Mouse (Mus musculus): Measurements from ENCODE around the gene Slc22a22. TPM values are rescaled to one million over a fixed set of nuclear protein-coding genes. Genes with fewer than 3 reads are reported as not detected.
"Not testable (repeated sequence)": the region's sequence is repeated elsewhere in the genome, so short reads cannot be mapped to it uniquely, and the experiment has no call there.

Slc22a22 gene
- total RNA-seq, 4 experiments from 2014 or later, result not detected

DNA sequence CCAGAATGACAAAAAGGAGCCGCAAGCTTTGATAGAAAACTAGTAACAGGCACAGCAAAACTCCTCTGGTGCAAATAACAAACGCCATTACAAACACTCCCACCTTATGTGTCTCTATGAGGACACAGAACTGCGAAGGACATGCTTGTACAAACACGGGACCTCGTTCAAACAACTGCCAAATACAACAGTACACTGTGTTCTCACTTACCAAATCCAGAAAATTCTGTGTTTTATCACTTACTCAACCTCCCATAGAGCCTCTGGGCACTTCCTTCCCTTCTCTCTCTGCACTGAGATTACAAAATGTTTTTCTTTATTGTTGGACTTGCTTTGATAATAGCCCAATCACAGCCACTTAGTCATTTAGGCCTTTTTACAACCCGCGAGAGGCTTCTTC lies 97.0 kb downstream of the Slc22a22 start:
- DNase-seq (ENCODE audit: low spot score in 2 of 2), result no peak

DNA sequence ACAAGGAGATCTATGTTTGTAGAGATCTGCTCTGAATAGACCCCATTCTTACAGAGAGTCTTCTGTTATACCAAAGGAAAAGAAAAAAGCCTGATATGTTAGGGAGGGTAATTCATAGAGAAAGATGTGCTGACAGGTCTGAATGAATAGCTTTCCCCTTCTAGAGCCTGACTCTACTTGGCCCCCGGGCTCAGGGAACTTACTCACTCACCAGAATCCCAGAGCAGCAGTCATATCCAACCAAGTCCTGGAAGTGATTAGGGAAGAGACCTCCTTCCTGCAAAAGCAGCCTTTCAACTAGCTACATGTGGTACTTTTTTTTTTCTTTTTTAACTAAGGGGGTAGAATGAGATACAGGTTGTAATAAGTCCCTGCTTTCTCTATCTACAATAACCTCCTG lies 111.0 kb downstream of the Slc22a22 start:
- no peak for DNase-seq (ENCODE audit: low spot score in 2 of 2)

DNA sequence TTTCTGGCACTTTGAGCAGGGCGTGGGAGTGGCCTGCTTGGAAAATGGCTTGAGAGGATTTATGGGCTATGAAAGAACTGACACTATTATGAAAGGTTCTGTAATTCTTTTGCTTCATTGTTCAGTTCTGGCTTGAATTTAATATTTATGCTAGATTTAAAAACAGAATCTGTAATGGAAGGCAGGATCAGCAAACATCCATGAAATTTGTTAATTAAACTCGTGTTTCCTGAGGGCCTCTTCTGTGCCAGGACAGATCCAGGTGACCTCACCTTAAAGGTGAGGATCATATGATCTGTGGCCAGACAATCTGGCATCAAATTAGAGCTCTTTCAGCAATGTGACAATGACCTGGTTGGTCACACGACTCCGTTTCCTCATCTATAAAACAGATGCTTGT lies 122.1 kb downstream of the Slc22a22 start:
- no peak for DNase-seq (ENCODE audit: low spot score in 2 of 2)

DNA sequence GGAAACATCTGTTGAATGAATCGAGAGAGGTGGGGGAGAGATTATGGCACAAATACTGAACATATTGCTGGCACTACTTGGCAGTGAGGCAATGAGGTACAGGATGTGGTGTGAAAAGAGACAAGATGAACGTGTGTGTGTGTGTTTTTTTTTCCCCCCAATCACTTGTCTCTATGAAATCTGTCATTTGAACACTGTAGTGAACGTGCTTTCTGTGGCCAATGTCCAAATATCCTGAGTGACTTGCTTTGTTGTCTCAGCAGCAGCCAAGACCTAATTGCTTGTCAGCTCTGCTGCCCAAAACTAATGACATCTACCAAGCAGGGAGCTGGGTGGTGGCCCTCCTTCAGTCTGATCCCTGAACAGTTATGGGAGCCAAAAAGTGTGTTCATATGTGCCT lies 136.9 kb downstream of the Slc22a22 start:
- no peak for DNase-seq (ENCODE audit: low spot score in 2 of 2)

DNA sequence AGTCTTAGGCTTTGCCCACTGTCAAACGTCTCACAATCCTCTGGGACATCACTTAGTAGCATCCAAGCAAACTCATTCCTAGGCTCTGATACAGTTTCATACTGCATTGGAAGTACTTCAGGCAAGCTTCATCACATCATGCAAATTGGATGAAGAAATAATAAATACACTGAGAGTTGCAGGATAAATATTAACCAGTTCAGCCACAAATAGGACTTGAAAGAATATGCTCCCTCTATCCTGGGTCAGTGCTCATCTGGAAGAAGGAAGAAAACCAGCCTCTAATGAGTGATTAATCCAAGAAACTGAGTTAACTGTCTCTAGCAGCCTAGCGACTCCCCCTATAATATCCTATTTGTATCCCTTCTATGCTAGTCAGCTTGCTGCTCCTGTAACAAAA lies 146.1 kb downstream of the Slc22a22 start:
- no peak for DNase-seq (ENCODE audit: low spot score in 2 of 2)

DNA sequence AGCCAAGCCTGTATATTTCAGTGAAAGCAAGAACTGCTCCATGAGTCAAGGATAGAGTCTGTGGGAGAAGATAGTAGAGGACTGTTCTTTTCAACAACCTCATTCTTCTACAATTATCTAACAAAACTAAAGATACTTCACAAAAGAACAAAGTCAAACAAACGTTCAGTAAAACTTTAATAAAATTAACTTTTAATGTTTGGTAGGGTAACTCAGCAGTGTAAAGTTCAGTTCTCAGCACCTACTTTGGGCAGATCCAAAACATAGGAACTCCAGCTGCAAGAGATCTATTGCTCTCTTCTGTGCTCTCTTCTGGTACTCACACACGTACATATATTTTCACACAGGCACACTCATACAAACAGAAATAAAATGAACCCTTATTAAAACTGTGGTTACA lies 159.4 kb downstream of the Slc22a22 start:
- no peak for DNase-seq (ENCODE audit: low spot score in 2 of 2)

DNA sequence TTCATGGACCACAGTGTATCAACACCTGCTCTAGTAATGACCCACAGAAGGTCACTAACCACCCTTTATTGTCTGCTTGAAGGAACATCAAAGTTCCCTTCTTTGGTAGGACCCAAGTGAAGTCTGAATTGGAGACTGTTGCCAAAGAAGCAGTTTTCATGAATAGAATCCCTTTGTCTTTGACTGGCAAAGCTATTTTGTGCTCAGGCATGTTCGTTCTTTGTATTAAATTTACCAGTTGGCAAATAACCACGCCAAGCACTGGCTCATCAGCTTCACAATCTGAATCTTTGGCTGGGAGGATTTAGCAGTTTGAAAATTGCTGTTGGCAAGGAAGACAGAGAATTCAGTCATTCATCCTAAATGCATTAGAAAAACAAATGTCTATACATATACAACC lies 160.9 kb downstream of the Slc22a22 start:
- no peak for DNase-seq (ENCODE audit: low spot score in 2 of 2)

DNA sequence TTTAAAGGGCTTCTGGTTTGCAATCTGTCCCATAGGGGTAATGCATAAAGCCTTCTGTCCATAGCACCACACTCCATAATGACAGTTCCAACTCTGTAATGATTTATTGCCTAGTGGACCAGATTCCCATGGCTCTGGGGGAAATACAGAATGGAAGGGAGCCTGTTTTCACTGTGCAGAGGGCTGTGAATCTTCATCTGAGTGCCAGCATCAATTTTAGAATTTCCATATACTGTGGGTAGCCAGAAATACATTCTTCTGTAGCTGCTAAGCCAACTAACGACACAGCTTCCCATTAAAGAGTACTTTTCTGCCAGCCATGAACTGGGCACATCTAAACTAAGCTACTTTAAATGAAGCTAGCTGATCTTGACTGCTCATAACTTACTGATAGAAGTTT lies 174.7 kb downstream of the Slc22a22 start:
- DNase-seq (ENCODE audit: low spot score in 2 of 2), result no peak

DNA sequence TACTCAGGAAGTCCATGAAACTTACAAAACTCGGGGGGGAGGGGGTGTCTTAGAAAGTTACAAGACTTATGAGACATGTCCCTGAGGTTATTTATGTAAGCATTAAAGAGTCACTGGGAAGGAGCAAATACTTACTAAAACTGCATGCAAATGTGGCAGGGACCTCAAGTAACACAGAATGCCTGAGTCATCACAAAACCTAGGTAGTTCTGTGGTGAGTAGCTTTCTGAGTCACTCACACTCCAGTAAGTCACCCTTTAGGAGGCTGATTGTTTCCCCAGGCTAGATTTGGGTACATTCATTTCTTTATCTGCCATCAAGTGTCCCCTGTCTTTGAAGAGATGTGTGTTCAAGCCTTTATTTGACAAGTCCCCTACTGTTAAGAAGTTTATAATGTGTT lies 198.9 kb downstream of the Slc22a22 start:
- DNase-seq (ENCODE audit: low spot score in 2 of 2), result no peak

DNA sequence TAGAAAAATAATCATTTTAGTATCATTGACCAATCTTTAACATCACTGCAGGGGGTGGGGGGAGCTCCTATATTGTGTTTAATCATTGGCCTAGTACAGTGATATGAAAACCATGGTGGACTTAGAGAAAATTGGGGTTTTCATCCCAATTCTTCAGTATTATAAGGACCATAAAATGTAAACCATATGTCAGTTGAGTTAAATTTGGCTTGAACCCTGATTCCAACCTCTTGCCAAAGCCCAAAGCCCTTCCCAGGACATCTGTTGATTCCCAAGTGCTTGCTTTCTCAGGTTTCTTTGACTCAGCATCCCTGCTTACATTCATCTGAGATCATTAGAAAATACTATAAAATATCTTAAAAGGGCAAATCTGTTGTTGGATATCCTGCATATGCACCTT lies 201.0 kb downstream of the Slc22a22 start:
- DNase-seq (ENCODE audit: low spot score in 2 of 2), result no peak

DNA sequence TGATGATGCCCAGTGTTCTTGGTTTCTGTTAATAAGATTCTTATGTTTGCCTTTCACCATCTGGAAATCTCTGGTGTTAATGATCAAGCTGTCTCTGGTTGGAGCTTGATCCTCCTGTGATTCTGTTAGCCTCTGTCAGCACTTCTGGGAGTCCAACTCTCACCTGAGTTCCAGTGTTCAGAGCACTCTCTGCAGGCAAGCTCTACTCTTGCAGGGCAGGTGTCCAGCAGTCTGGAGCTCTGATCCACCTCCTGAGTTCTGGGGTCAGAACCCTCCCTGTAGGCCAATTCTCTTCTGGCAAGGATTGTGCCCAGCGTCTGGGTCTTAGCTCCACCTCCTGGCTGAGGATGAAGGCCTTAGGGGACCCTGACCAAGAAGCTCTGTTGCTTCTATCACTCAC lies 237.4 kb downstream of the Slc22a22 start:
- not testable (repeated sequence) for DNase-seq (ENCODE audit: low spot score in 2 of 2)

DNA sequence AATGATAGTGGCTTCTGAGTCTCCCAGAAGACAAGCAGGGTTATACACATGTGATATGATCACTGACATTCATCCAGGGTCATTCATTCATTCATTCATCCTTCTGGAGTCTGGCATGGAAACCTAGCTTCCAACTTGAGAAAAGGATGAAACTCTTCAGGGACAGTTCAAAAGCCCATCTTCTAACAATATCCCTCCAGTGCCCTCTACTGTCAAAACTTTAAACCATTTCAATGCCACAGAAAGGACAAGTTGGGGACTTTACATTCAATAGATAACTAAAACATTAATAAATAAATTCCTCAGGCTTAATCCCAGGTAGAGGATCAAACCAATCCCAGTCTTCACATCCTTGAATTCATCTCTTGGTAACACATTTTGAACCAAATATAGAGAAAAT lies 247.0 kb downstream of the Slc22a22 start:
- DNase-seq (ENCODE audit: low spot score in 2 of 2), result no peak

DNA sequence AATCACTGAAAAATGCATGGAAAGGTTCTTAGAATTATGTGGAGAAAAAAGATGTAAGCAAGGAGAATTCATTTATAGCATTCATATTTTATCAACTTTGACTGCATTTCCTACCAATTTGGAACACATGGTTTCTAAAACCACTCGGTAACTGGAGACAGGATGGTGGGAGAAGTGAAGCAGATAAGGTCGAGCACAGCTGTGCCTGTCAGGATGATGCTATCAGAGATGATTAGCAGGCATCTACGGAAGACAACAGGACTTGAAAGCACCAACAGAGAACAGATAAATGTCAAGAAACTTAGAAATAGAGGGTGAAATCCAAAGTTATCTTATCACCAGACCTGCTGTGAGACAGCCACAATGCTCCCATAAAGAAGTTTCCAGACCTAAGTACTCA lies 272.1 kb downstream of the Slc22a22 start:
- DNase-seq (ENCODE audit: low spot score in 2 of 2), result no peak

DNA sequence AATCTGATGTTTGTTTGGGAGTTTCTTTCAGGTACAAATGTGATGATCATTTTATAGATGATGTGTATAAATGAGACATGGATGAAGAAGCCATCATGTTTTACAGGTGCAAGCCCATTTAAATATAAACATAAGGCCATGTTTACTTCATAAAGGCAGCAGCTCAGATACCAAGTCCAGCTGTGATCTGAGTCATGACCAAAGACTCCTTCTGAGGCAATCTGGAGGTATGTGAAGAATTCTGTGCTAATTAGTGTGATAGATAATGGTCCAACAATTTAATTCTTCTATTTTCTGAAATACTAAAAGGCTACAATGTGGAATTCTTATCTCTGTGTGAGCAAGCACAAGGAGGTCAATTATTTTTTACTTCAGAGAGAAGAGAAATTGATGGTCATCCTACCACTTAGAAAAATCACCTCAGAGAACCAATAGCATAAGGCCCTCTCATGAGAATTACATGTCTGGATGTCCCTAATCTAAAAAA lies 272.9 kb downstream of the Slc22a22 start:
- no peak for DNase-seq (ENCODE audit: low spot score in 2 of 2)
